Mouse (Mus musculus): ENCODE measurements at regions not wholly inside any gene's neighbourhood (a gene's known extent, or its start where the extent isn't known, plus 50 kb on each side); places are given as distances from the start of the nearest gene placed in this dataset.

GRCm38 (mm10) chr6:117569576-117570326 lies 271.2 kb upstream of the Zfp637 start:
- ATAC-seq (ENCODE audit: low TSS enrichment): no peak

GRCm38 (mm10) chr6:117570346-117570745 lies 270.6 kb upstream of the Zfp637 start:
- no peak for ATAC-seq (ENCODE audit: low TSS enrichment)

GRCm38 (mm10) chr6:117570791-117571190 lies 270.2 kb upstream of the Zfp637 start:
- ATAC-seq (ENCODE audit: low TSS enrichment): no peak

GRCm38 (mm10) chr6:117572006-117572405 lies 269.0 kb upstream of the Zfp637 start:
- ATAC-seq (ENCODE audit: low TSS enrichment): no peak

- ATAC-seq (ENCODE audit: low TSS enrichment): no peak
Observed at GRCm38 (mm10) chr6:117573371-117573770, 267.6 kb upstream of the Zfp637 start.

- peak; percentile 59 for ATAC-seq (ENCODE audit: low TSS enrichment)
Observed at GRCm38 (mm10) chr6:117574146-117574545, 266.8 kb upstream of the Zfp637 start.

GRCm38 (mm10) chr6:117575057-117575456 lies 265.9 kb upstream of the Zfp637 start:
- ATAC-seq (ENCODE audit: low TSS enrichment): no peak

- no peak for ATAC-seq (ENCODE audit: low TSS enrichment)
Observed at GRCm38 (mm10) chr6:117576021-117576420, 265.0 kb upstream of the Zfp637 start.

- ATAC-seq (ENCODE audit: low TSS enrichment): peak; percentile 42; the same call in 1 of the 2 replicates
Observed at GRCm38 (mm10) chr6:117577539-117578521, 263.1 kb upstream of the Zfp637 start.

GRCm38 (mm10) chr6:117580951-117581350 lies 260.0 kb upstream of the Zfp637 start:
- no peak for ATAC-seq (ENCODE audit: low TSS enrichment)

GRCm38 (mm10) chr6:117583121-117583520 lies 257.9 kb upstream of the Zfp637 start:
- ATAC-seq (ENCODE audit: low TSS enrichment): no peak

- no peak for ATAC-seq (ENCODE audit: low TSS enrichment)
Observed at GRCm38 (mm10) chr6:117584563-117584962, 256.4 kb upstream of the Zfp637 start.

- no peak for ATAC-seq (ENCODE audit: low TSS enrichment)
Observed at GRCm38 (mm10) chr6:117596166-117596840, 244.7 kb upstream of the Zfp637 start.

GRCm38 (mm10) chr6:117604834-117605233 lies 236.1 kb upstream of the Zfp637 start:
- ATAC-seq (ENCODE audit: low TSS enrichment): no peak

GRCm38 (mm10) chr6:117605685-117606084 lies 235.3 kb upstream of the Zfp637 start:
- peak; percentile 59 for ATAC-seq (ENCODE audit: low TSS enrichment)

GRCm38 (mm10) chr6:117606211-117606610 lies 234.8 kb upstream of the Zfp637 start:
- no peak for ATAC-seq (ENCODE audit: low TSS enrichment)

GRCm38 (mm10) chr6:117607023-117607422 lies 234.0 kb upstream of the Zfp637 start:
- ATAC-seq (ENCODE audit: low TSS enrichment): no peak

GRCm38 (mm10) chr6:117609476-117610404 lies 231.2 kb upstream of the Zfp637 start:
- no peak for ATAC-seq (ENCODE audit: low TSS enrichment)

GRCm38 (mm10) chr6:117611281-117611680 lies 229.7 kb upstream of the Zfp637 start:
- no peak for ATAC-seq (ENCODE audit: low TSS enrichment)

- no peak for ATAC-seq (ENCODE audit: low TSS enrichment)
Observed at GRCm38 (mm10) chr6:117611965-117612364, 229.0 kb upstream of the Zfp637 start.

- no peak for ATAC-seq (ENCODE audit: low TSS enrichment)
Observed at GRCm38 (mm10) chr6:117612421-117612820, 228.6 kb upstream of the Zfp637 start.

Data from frontal cortex, adult (tissue).